Mouse (Mus musculus): ENCODE data around the gene Il9r. TPM values are rescaled to one million over a fixed set of nuclear protein-coding genes. Genes with fewer than 3 reads are reported as not detected.

The Il9r gene
- polyA plus RNA-seq, 1 experiment from 2014 or later: not detected

- Histone ChIP-seq H3K36me3 (replicated peaks) (peaks cover 16% of the 10 kb centered on the region), H3K27ac (peak overlapping the region; percentile 93), H3K4me1 (peaks cover 72% of the 10 kb centered on the region), H3K4me3 (no peak overlapping the region), H3K27me3 (ENCODE audit: poor library complexity, severe bottlenecking) (peaks cover 33% of the 10 kb centered on the region), H3K9me3 (no peaks in the 10 kb centered on the region)
- DNase-seq (ENCODE audit: extremely low spot score, low spot score): no peak
- WGBS: 32% methylated on average over 4 of the region's 4 CpGs
Measured at GRCm38 (mm10) chr11:32224468-32225139, 24.5 kb upstream of the Il9r start.

GRCm38 (mm10) chr11:32223297-32223967 lies 23.4 kb upstream of the Il9r start:
- peaks cover 83% of the 10 kb centered on the region for H3K4me1 ChIP-seq
- H3K4me3 ChIP-seq: 0 out of 2 replicates have a peak overlapping the region, but pooled peaks have one; percentile 88
- DNase-seq (ENCODE audit: extremely low spot score, low spot score): no peak

GRCm38 (mm10) chr11:32222570-32223194 lies 22.6 kb upstream of the Il9r start:
- H3K4me3 ChIP-seq: peak overlapping the region; percentile 88
- peaks cover 90% of the 10 kb centered on the region for H3K4me1 ChIP-seq
- no peak for DNase-seq (ENCODE audit: extremely low spot score, low spot score)
- no peaks in the 10 kb centered on the region for H3K36me3 ChIP-seq (replicated peaks)
- 10% methylated on average over 21 of the region's 21 CpGs for WGBS
- H3K27ac ChIP-seq: peak overlapping the region; percentile 85
- peaks cover 33% of the 10 kb centered on the region for H3K27me3 ChIP-seq (ENCODE audit: poor library complexity, severe bottlenecking)
- H3K9me3 ChIP-seq: no peaks in the 10 kb centered on the region

More at GRCm38 (mm10) chr11:32223297-32223967, 23.4 kb upstream of the Il9r start:
- H3K27me3 ChIP-seq (ENCODE audit: poor library complexity, severe bottlenecking): peaks cover 33% of the 10 kb centered on the region
- no peaks in the 10 kb centered on the region for H3K9me3 ChIP-seq
- H3K27ac ChIP-seq: no peak overlapping the region
- H3K36me3 ChIP-seq (replicated peaks): peaks cover 6% of the 10 kb centered on the region; the same call in 1 of the 2 replicates
- 74% methylated on average over 4 of the region's 4 CpGs for WGBS

GRCm38 (mm10) chr11:32221951-32222409 lies 21.9 kb upstream of the Il9r start, which contains the start of gene Rhbdf1:
TSS of gene Rhbdf1 (minus strand) at chr11:32222300.
- H3K4me1 ChIP-seq: peaks cover 84% of the 10 kb centered on the region
- no peaks in the 10 kb centered on the region for H3K36me3 ChIP-seq (replicated peaks)
- peaks cover 33% of the 10 kb centered on the region for H3K27me3 ChIP-seq (ENCODE audit: poor library complexity, severe bottlenecking)
- peak within 1 kb of the TSS; percentile 88 for H3K4me3 ChIP-seq
- under 1% methylated on average over 72 of the region's 72 CpGs for WGBS
- DNase-seq (ENCODE audit: extremely low spot score, low spot score): peak; percentile 56
- peak within 1 kb of the TSS; percentile 85 for H3K27ac ChIP-seq
- no peaks in the 10 kb centered on the region for H3K9me3 ChIP-seq

GRCm38 (mm10) chr11:32221225-32221950 lies 21.3 kb upstream of the Il9r start:
- DNase-seq (ENCODE audit: extremely low spot score, low spot score): peak; percentile 64
- Histone ChIP-seq H3K4me3 (peak overlapping the region; percentile 88), H3K36me3 (replicated peaks) (no peaks in the 10 kb centered on the region), H3K9me3 (no peaks in the 10 kb centered on the region), H3K27ac (peak overlapping the region; percentile 85), H3K4me1 (peaks cover 78% of the 10 kb centered on the region), H3K27me3 (ENCODE audit: poor library complexity, severe bottlenecking) (peaks cover 33% of the 10 kb centered on the region)
- under 1% methylated on average over 46 of the region's 46 CpGs for WGBS

- WGBS: 35% methylated on average over 10 of the region's 10 CpGs
- Histone ChIP-seq H3K4me3 (peak overlapping the region; percentile 88), H3K27me3 (ENCODE audit: poor library complexity, severe bottlenecking) (peaks cover 33% of the 10 kb centered on the region), H3K4me1 (peaks cover 71% of the 10 kb centered on the region), H3K27ac (peak overlapping the region; percentile 85), H3K36me3 (replicated peaks) (peaks cover 3% of the 10 kb centered on the region), H3K9me3 (no peaks in the 10 kb centered on the region)
- no peak for DNase-seq (ENCODE audit: extremely low spot score, low spot score)
Measured at GRCm38 (mm10) chr11:32220607-32221224, 20.6 kb upstream of the Il9r start.

GRCm38 (mm10) chr11:32219287-32219686 lies 19.2 kb upstream of the Il9r start:
- DNase-seq (ENCODE audit: extremely low spot score, low spot score): no peak
- Histone ChIP-seq H3K4me3 (no peak overlapping the region), H3K27ac (no peak overlapping the region), H3K9me3 (no peaks in the 10 kb centered on the region), H3K36me3 (replicated peaks) (peaks cover 17% of the 10 kb centered on the region), H3K4me1 (peaks cover 57% of the 10 kb centered on the region), H3K27me3 (ENCODE audit: poor library complexity, severe bottlenecking) (peaks cover 30% of the 10 kb centered on the region)
- 90% methylated on average over 10 of the region's 10 CpGs for WGBS

GRCm38 (mm10) chr11:32218501-32219050 lies 18.5 kb upstream of the Il9r start:
- peaks cover 57% of the 10 kb centered on the region for H3K4me1 ChIP-seq
- H3K36me3 ChIP-seq (replicated peaks): peaks cover 24% of the 10 kb centered on the region
- no peaks in the 10 kb centered on the region for H3K9me3 ChIP-seq
- no peak for DNase-seq (ENCODE audit: extremely low spot score, low spot score)
- H3K27ac ChIP-seq: peak overlapping the region; percentile 74
- H3K4me3 ChIP-seq: no peak overlapping the region
- 45% methylated on average over 6 of the region's 6 CpGs for WGBS
- H3K27me3 ChIP-seq (ENCODE audit: poor library complexity, severe bottlenecking): peaks cover 23% of the 10 kb centered on the region

GRCm38 (mm10) chr11:32216851-32217250 lies 16.8 kb upstream of the Il9r start:
- H3K4me3 ChIP-seq: no peak overlapping the region
- H3K4me1 ChIP-seq: peaks cover 41% of the 10 kb centered on the region
- H3K27me3 ChIP-seq (ENCODE audit: poor library complexity, severe bottlenecking): peaks cover 7% of the 10 kb centered on the region
- H3K36me3 ChIP-seq (replicated peaks): peaks cover 42% of the 10 kb centered on the region
- 25% methylated on average over 8 of the region's 8 CpGs for WGBS
- peak overlapping the region; percentile 44; the same call in 1 of the 2 replicates for H3K27ac ChIP-seq
- no peaks in the 10 kb centered on the region for H3K9me3 ChIP-seq
- DNase-seq (ENCODE audit: extremely low spot score, low spot score): peak; percentile 78

- Histone ChIP-seq H3K36me3 (replicated peaks) (peaks cover 55% of the 10 kb centered on the region), H3K27me3 (ENCODE audit: poor library complexity, severe bottlenecking) (peaks cover 3% of the 10 kb centered on the region), H3K4me1 (peaks cover 29% of the 10 kb centered on the region), H3K27ac (no peak overlapping the region), H3K9me3 (no peaks in the 10 kb centered on the region), H3K4me3 (no peak overlapping the region)
- no peak for DNase-seq (ENCODE audit: extremely low spot score, low spot score)
- 94% methylated on average over 18 of the region's 18 CpGs for WGBS
Measured at GRCm38 (mm10) chr11:32215372-32216162, 15.5 kb upstream of the Il9r start.

- WGBS: 93% methylated on average over 9 of the region's 9 CpGs
- H3K4me3 ChIP-seq: no peak overlapping the region
- H3K27ac ChIP-seq: no peak overlapping the region
- H3K36me3 ChIP-seq (replicated peaks): peaks cover 89% of the 10 kb centered on the region
- no peaks in the 10 kb centered on the region for H3K27me3 ChIP-seq (ENCODE audit: poor library complexity, severe bottlenecking)
- no peaks in the 10 kb centered on the region for H3K9me3 ChIP-seq
- H3K4me1 ChIP-seq: peaks cover 10% of the 10 kb centered on the region
- DNase-seq (ENCODE audit: extremely low spot score, low spot score): no peak
Measured at GRCm38 (mm10) chr11:32210623-32211022, 10.5 kb upstream of the Il9r start.
